Mouse (Mus musculus) hindbrain, embryonic 11.5 days (tissue): ENCODE results near the gene D130040H23Rik. TPM values are rescaled to one million over a fixed set of nuclear protein-coding genes. Genes with fewer than 3 reads are reported as not detected.

Experiments used
- polyA plus RNA-seq: library from polyadenylated mRNA; unstranded; fragments of >200 nt; fragmentation: Nextera tagmentation; extraction: Ambion mirVana; gene quantifications from 2 replicates; pipeline ENCODE4 v1.2.1, GENCODE M21; 2014

D130040H23Rik gene
- polyA plus RNA-seq, 1 experiment from 2014 or later: 10.6 TPM

Other genes starting within 250 kb of the D130040H23Rik start
- 18.7 and 24.2 TPM in 2 replicates for gene Zfp930, start 62.0 kb upstream of the D130040H23Rik start, polyA plus RNA-seq
- gene Gm9495, start 182.5 kb downstream of the D130040H23Rik start, polyA plus RNA-seq: not detected in 2 replicates